Mouse (Mus musculus) heart, postnatal 0 days (tissue): ENCODE measurements around the gene Cdk14. TPM values are rescaled to one million over a fixed set of nuclear protein-coding genes. Genes with fewer than 3 reads are reported as not detected.

Experiments used
- ATAC-seq: fragments of 200-750 bp; cut with Nextera tagmentation; 2 replicates; pipeline ENCODE4 v1.8.0; 2017; ENCODE audit warnings: low read depth, moderate number of reproducible peaks, moderate library complexity; ENCODE audit not compliant: insufficient read depth
- DNase-seq: peaks from one replicate; pipeline ENCODE4 v3.0.0-alpha.2; 2016; ENCODE audit warnings: low spot score
- H3K27ac ChIP-seq: fragments of 300-500 bp; sonication (generic); 2 replicates; pipeline ENCODE4 v1.5.1; 2014; ENCODE audit warnings: low read depth, mild to moderate bottlenecking
- H3K27me3 ChIP-seq: fragments of 300-500 bp; sonication (generic); 2 replicates; pipeline ENCODE4 v1.6.1; 2014; ENCODE audit warnings: low read length, mixed read lengths; ENCODE audit not compliant: control insufficient read depth, insufficient read depth
- H3K36me3 ChIP-seq: fragments of 300-500 bp; sonication (generic); replicated peaks from 2 replicates; pipeline ENCODE4 v1.6.1; 2014; ENCODE audit warnings: low read length, mixed read lengths; ENCODE audit not compliant: control insufficient read depth, insufficient read depth
- H3K4me1 ChIP-seq: fragments of 300-500 bp; sonication (generic); 2 replicates; pipeline ENCODE4 v1.6.1; 2014; ENCODE audit warnings: antibody characterized with exemption; ENCODE audit not compliant: control insufficient read depth, insufficient read depth
- H3K4me2 ChIP-seq: fragments of 300-500 bp; sonication (generic); 2 replicates; pipeline ENCODE4 v1.6.1; 2014; ENCODE audit warnings: low read depth, mild to moderate bottlenecking, low read length, moderate library complexity
- H3K4me3 ChIP-seq: fragments of 300-500 bp; sonication (generic); 2 replicates; pipeline ENCODE4 v1.5.1; 2014; ENCODE audit warnings: low read depth, low read length
- H3K9ac ChIP-seq: fragments of 300-500 bp; sonication (generic); replicated peaks from 2 replicates; pipeline ENCODE4 v1.6.1; 2014; ENCODE audit warnings: low read depth, low read length, mixed read lengths
- H3K9me3 ChIP-seq: fragments of 300-500 bp; sonication (generic); replicated peaks from 2 replicates; pipeline ENCODE4 v1.6.1; 2016; ENCODE audit warnings: low read length; ENCODE audit not compliant: control insufficient read depth
- CTCF ChIP-seq: IDR thresholded peaks from 2 replicates; pipeline ENCODE4 v1.5.1; 2016; ENCODE audit warnings: antibody characterized with exemption, control low read depth, low read depth
- EP300 ChIP-seq: IDR thresholded peaks from 2 replicates; pipeline ENCODE4 v1.6.1; 2016; ENCODE audit warnings: antibody characterized with exemption, low read depth
- WGBS: fragments of 180-500 bp; shearing (Covaris S2); extraction: QIAGEN DNeasy Blood & Tissue Kit; methylation state at CpG from one replicate; pipeline ENCODE4 v1.1.7; 2014; 5-methylcytosine and 5-hydroxymethylcytosine counted together
- polyA plus RNA-seq: library from polyadenylated mRNA; unstranded; fragments of >200 nt; fragmentation: Nextera tagmentation; extraction: Ambion mirVana; gene quantifications from 2 replicates; pipeline ENCODE4 v1.2.1, GENCODE M21; 2015
- total RNA-seq: library from RNA; depleted of rRNA; stranded (reverse); fragments of >200 nt; gene quantifications from 2 replicates; pipeline ENCODE4 v1.2.3, GENCODE M21; 2014; ENCODE audit warnings: low replicate concordance

Gene Cdk14
- total and polyA plus RNA-seq, 2 experiments from 2014 or later = 5.8 to 17.5 TPM

DNA sequence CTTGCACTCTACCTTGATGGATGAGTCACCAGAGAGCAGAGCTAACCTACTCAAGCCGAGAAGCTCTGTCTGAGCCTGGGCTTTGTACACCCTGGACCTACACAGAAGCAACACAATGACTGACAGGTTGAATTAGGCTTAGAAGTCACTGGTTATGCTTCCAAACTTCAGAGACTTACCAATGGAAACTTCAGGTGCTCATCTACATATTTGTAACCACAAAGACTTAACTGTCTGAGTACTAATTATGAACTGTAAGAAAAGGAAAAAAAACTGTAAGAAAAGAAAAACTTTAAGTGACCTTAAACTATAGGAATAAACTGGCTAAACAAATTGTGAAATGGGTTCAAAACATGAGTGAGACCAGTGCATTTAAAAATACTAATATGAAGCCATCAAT lies 364.6 kb downstream of the Cdk14 start:
- H3K9me3 ChIP-seq = no peaks in the 10 kb centered on the region
- no peak for TF ChIP-seq EP300
- no peak for TF ChIP-seq CTCF
- H3K27ac ChIP-seq = no peak overlapping the region
- no peak for DNase-seq
- H3K36me3 ChIP-seq = no peaks in the 10 kb centered on the region
- no peak for ATAC-seq
- 43% methylated on average over 1 of the region's 1 CpGs for WGBS
- H3K9ac ChIP-seq = no peak overlapping the region
- no peaks in the 10 kb centered on the region for H3K27me3 ChIP-seq
- peaks cover 8% of the 10 kb centered on the region; the same call in 1 of the 2 replicates for H3K4me1 ChIP-seq
- no peak overlapping the region for H3K4me3 ChIP-seq
- no peak overlapping the region for H3K4me2 ChIP-seq

GRCm38 (mm10) chr5:5054270-5054669 lies 365.8 kb downstream of the Cdk14 start:
- Histone ChIP-seq H3K9ac (no peak overlapping the region), H3K36me3 (no peaks in the 10 kb centered on the region), H3K9me3 (no peaks in the 10 kb centered on the region), H3K4me1 (peaks cover 8% of the 10 kb centered on the region; the same call in 1 of the 2 replicates), H3K4me2 (no peak overlapping the region), H3K27ac (no peak overlapping the region), H3K27me3 (no peaks in the 10 kb centered on the region), H3K4me3 (no peak overlapping the region)
- no peak for DNase-seq
- TF ChIP-seq EP300 = no peak
- no peak for TF ChIP-seq CTCF
- ATAC-seq = no peak
- 38% methylated on average over 1 of the region's 1 CpGs for WGBS

DNA sequence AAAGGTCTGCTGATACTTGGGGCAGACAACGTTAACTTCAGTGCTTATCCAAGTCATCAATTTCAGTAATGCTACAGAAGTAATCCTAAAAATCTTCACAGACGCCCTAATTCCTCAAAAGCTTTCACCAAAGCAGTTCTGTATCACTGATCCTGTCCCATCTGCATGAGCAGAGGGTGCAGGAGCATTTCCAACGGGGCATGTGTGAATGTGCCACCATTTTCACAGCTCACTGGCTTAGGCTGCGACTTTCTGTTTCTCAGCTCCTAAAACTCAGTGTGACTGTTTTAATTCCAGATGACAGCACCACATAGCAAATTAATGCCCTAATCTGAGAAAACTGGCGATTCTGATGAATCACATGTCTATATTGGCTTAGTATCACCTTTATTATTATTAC lies 375.8 kb downstream of the Cdk14 start:
- TF ChIP-seq EP300 (no peak), CTCF (no peak)
- Histone ChIP-seq H3K4me3 (no peak overlapping the region), H3K9me3 (peaks cover 6% of the 10 kb centered on the region), H3K36me3 (no peaks in the 10 kb centered on the region), H3K9ac (no peak overlapping the region), H3K27ac (no peak overlapping the region), H3K4me1 (no peaks in the 10 kb centered on the region), H3K27me3 (no peaks in the 10 kb centered on the region), H3K4me2 (no peak overlapping the region)
- DNase-seq (no peak), ATAC-seq (no peak)
- WGBS = 80% methylated on average over 5 of the region's 5 CpGs

GRCm38 (mm10) chr5:5042735-5043134 lies 377.4 kb downstream of the Cdk14 start:
- ATAC-seq = no peak
- TF ChIP-seq EP300 (no peak), CTCF (no peak)
- WGBS = 81% methylated on average over 1 of the region's 1 CpGs
- Histone ChIP-seq H3K4me1 (no peaks in the 10 kb centered on the region), H3K27me3 (no peaks in the 10 kb centered on the region), H3K9me3 (peaks cover 6% of the 10 kb centered on the region), H3K4me2 (no peak overlapping the region), H3K27ac (no peak overlapping the region), H3K9ac (no peak overlapping the region), H3K4me3 (no peak overlapping the region), H3K36me3 (no peaks in the 10 kb centered on the region)
- DNase-seq = no peak

GRCm38 (mm10) chr5:5041480-5041879 lies 378.6 kb downstream of the Cdk14 start:
- H3K4me2 ChIP-seq = no peak overlapping the region
- ATAC-seq = no peak
- no peaks in the 10 kb centered on the region for H3K36me3 ChIP-seq
- no peak overlapping the region for H3K4me3 ChIP-seq
- no peaks in the 10 kb centered on the region for H3K4me1 ChIP-seq
- no peak overlapping the region for H3K9ac ChIP-seq
- TF ChIP-seq CTCF (no peak), EP300 (no peak)
- no peaks in the 10 kb centered on the region for H3K27me3 ChIP-seq
- DNase-seq = no peak
- no peak overlapping the region for H3K27ac ChIP-seq
- H3K9me3 ChIP-seq = peaks cover 6% of the 10 kb centered on the region
- WGBS = 80% methylated on average over 4 of the region's 4 CpGs

DNA sequence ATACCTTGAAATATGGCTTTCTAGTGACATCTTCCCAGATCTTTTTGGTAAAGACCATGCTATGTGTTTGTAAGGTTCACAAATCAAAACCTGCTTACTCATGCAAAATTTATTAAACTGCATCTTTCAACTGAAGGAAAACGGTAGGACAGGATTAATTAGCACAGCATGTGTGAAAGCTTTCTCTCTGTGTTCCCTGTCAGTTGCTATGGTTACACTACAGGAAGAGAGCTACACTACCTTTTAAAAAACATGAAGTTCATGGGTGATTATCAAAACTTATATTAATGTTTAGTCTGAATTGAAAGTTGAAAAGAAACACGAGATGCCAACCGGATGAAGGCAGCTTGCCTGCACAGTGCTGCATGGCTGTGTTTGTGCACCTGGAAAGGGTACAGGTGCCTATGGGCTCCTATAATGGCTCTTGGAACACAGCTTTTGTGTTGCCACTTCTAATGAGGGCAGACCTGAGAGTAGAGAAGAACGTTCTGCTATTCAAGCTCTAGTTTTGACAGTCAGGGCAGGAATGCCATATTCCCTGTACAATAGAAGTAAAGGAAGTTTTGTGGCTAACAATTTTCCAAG lies 380.3 kb downstream of the Cdk14 start:
- H3K27ac ChIP-seq = no peak overlapping the region
- DNase-seq (no peak), ATAC-seq (no peak)
- no peak overlapping the region for H3K4me2 ChIP-seq
- H3K27me3 ChIP-seq = no peaks in the 10 kb centered on the region
- no peak for TF ChIP-seq EP300
- no peak for TF ChIP-seq CTCF
- H3K4me3 ChIP-seq = no peak overlapping the region
- H3K9ac ChIP-seq = no peak overlapping the region
- H3K9me3 ChIP-seq = peaks cover 6% of the 10 kb centered on the region
- 70% methylated on average over 4 of the region's 4 CpGs for WGBS
- H3K4me1 ChIP-seq = no peaks in the 10 kb centered on the region
- no peaks in the 10 kb centered on the region for H3K36me3 ChIP-seq
